Mouse (Mus musculus): ENCODE data around the gene Rftn1.

- no peak for TF ChIP-seq POLR2A (IDR thresholded peaks at IDR 0.05; ENCODE audit: low read depth, low read length)
- TF ChIP-seq CTCF (IDR thresholded peaks at IDR 0.05; ENCODE audit: extremely low read depth, insufficient read length, insufficient replicate concordance, low read depth, low read length) = no peak
Observed at GRCm38 (mm10) chr17:50183300-50183699, 7.2 kb downstream of the Rftn1 start.
